Comparison of ENCODE assay signal across 10 mouse cellular contexts in the genomic region with DNA sequence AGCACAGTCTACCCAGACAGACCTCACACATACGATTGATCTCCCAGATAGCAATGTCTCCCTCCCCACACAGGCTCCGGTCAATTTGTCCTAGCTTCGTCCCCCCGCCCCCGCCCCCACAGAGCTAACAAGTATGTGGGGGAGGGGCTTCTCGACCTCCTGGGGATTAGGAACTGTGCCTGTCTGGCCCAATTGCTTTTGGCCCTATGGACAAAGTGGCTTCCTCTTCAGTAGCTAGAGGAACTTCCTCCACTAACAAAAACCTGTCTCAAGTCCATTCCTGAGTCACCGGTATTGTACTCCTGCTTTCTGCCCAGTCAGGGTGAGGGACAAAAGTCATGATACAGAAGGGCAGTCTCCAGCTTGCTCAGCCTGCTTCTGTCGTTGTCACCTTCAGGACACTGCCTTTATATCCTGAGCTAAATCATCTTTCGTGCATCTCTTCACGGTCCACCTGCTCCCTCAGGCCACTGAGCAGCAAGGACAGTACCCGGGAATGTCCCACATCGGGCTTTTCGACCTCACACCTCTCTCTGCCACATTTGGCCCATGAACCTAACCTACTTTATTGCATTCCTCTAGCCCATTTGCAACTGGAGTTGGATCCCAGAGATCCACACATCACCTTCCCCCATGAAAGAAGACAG. TPM values are rescaled to one million over a fixed set of nuclear protein-coding genes. Genes with fewer than 3 reads are reported as not detected.
DNase-seq lines count a peak whose midpoint lies in the region; ATAC-seq lines count a peak whose summit lies in the region.
"Had no signal": no experiment of that assay in that cellular context is flagged by ENCODE, and none has a peak within 500 bp of the region (broad histone marks: within the 10 kb centered on the region; RNA-seq: fewer than 3 reads in every experiment).

No protein-coding gene starts in this region.

- 7% methylated on average over 13 of the region's 13 CpGs for WGBS in hindbrain, embryonic 10.5 days
- 4% methylated on average over 13 of the region's 13 CpGs for WGBS in limb, embryonic 13.5 days
- WGBS in stomach, embryonic 14.5 days, result 9% methylated on average over 13 of the region's 13 CpGs

- peak overlapping the region; percentile 82 for H3K27ac ChIP-seq in hindbrain, embryonic 10.5 days
- no peak overlapping the region for H3K27ac ChIP-seq in limb, embryonic 13.5 days
- H3K27ac ChIP-seq in stomach, embryonic 14.5 days (ENCODE audit: low read length), result no peak overlapping the region

- H3K4me2 ChIP-seq in limb, embryonic 13.5 days (replicated peaks), result peak overlapping the region; percentile 90
- peak overlapping the region; percentile 71; the same call in 1 of the 2 replicates for H3K4me2 ChIP-seq in stomach, embryonic 14.5 days (replicated peaks; ENCODE audit: low read depth, low read length)

- H3K4me1 ChIP-seq in hindbrain, embryonic 10.5 days (replicated peaks), result peaks cover 47% of the 10 kb centered on the region
- peaks cover 29% of the 10 kb centered on the region for H3K4me1 ChIP-seq in limb, embryonic 13.5 days
- peaks cover 21% of the 10 kb centered on the region for H3K4me1 ChIP-seq in stomach, embryonic 14.5 days (ENCODE audit: control insufficient read depth, insufficient read depth, low read length)

- peak overlapping the region; percentile 58 for H3K4me3 ChIP-seq in hindbrain, embryonic 10.5 days
- peak overlapping the region; percentile 47 for H3K4me3 ChIP-seq in limb, embryonic 13.5 days
- H3K4me3 ChIP-seq in stomach, embryonic 14.5 days (ENCODE audit: low read depth, low read length), result no peak overlapping the region

- DNase-seq in kidney, adult 9 months, result peak; percentile 31
- DNase-seq in kidney, adult 18-20 months, result no peak
- DNase-seq in hindbrain, embryonic 10.5 days (ENCODE audit: low spot score), result peak; percentile 25
- DNase-seq in T-cell, adult 2 months (ENCODE audit: low spot score), result no peak
- no peak for DNase-seq in left cerebral cortex, postnatal 14 days (ENCODE audit: low spot score in 2 of 2)
- DNase-seq: cerebellum, adult 11-12 months had no signal

- peaks cover 79% of the 10 kb centered on the region for H3K27me3 ChIP-seq in hindbrain, embryonic 10.5 days (ENCODE audit: insufficient read depth, poor library complexity, severe bottlenecking)
- H3K27me3 ChIP-seq in limb, embryonic 13.5 days, result peaks cover 80% of the 10 kb centered on the region
- peaks cover 16% of the 10 kb centered on the region; the same call in 1 of the 2 replicates for H3K27me3 ChIP-seq in stomach, embryonic 14.5 days (ENCODE audit: control insufficient read depth, insufficient read depth, low read length)

- no peak for ATAC-seq in limb, embryonic 13.5 days (ENCODE audit: low FRiP score, low read depth)
- no peak for ATAC-seq in stomach, embryonic 14.5 days (ENCODE audit: insufficient number of reproducible peaks, insufficient read depth, low FRiP score, low read depth)
- ATAC-seq in erythroid progenitor cell, adult 5-6 weeks (replicated peaks; ENCODE audit: low FRiP score, poor library complexity, severe bottlenecking), result no peak

- intact Hi-C loops in left cerebral cortex, postnatal 14 days (cut with DNase I), result no loop called here

- H3K9ac ChIP-seq in limb, embryonic 13.5 days, result no peak overlapping the region
- no peak overlapping the region for H3K9ac ChIP-seq in stomach, embryonic 14.5 days (replicated peaks; ENCODE audit: low read depth, low read length)

- 0 out of 2 replicates have a peak, but pooled peaks cover 3% of the 10 kb centered on the region for H3K36me3 ChIP-seq in hindbrain, embryonic 10.5 days
- H3K36me3 ChIP-seq in limb, embryonic 13.5 days, result no peaks in the 10 kb centered on the region
- H3K36me3 ChIP-seq in stomach, embryonic 14.5 days (ENCODE audit: control insufficient read depth, insufficient read depth, low read length), result no peaks in the 10 kb centered on the region

- no peaks in the 10 kb centered on the region for H3K9me3 ChIP-seq in hindbrain, embryonic 10.5 days
- no peaks in the 10 kb centered on the region for H3K9me3 ChIP-seq in limb, embryonic 13.5 days
- H3K9me3 ChIP-seq in stomach, embryonic 14.5 days (ENCODE audit: control insufficient read depth, low read depth, low read length), result no peaks in the 10 kb centered on the region

RNA-seq across cellular contexts. Expression of gene Slc22a7, which starts 15.2 kb away (rescaled TPM):
- not detected in 2 replicates for polyA plus RNA-seq in hindbrain, embryonic 10.5 days (2016; fragmentation: Nextera tagmentation; extraction: Ambion mirVana)
- 0.09 TPM in 1 of 2 replicates, not detected in the other for polyA plus RNA-seq in limb, embryonic 13.5 days (2015; fragmentation: Nextera tagmentation; extraction: Ambion mirVana)
- not detected in 2 replicates for polyA plus RNA-seq in stomach, embryonic 14.5 days (2014; fragmentation: Nextera tagmentation; extraction: Ambion mirVana)
- total RNA-seq in erythroid progenitor cell, adult 5-6 weeks (2015; ENCODE audit: low replicate concordance), result not detected in 2 replicates
- total RNA-seq in erythroid progenitor cell, adult 5-6 weeks (2017; ENCODE audit: low replicate concordance), result not detected in 2 replicates
- total RNA-seq in left cerebral cortex, postnatal 14 days (2021), result under 1 TPM; 0.53 to 0.89 TPM
- total RNA-seq: megakaryocyte-erythroid progenitor cell, adult 5-6 weeks had no signal

RNA-seq across cellular contexts. Expression of gene Crip3, which starts 24.7 kb away (rescaled TPM):
- 0.50 and 0.64 TPM in 2 replicates for polyA plus RNA-seq in hindbrain, embryonic 10.5 days (2016; fragmentation: Nextera tagmentation; extraction: Ambion mirVana)
- polyA plus RNA-seq in limb, embryonic 13.5 days (2015; fragmentation: Nextera tagmentation; extraction: Ambion mirVana), result 0.97 and 1.6 TPM in 2 replicates
- 1.3 and 1.7 TPM in 2 replicates for polyA plus RNA-seq in stomach, embryonic 14.5 days (2014; fragmentation: Nextera tagmentation; extraction: Ambion mirVana)
- total RNA-seq in erythroid progenitor cell, adult 5-6 weeks (2015; ENCODE audit: low replicate concordance), result not detected in 2 replicates
- total RNA-seq in erythroid progenitor cell, adult 5-6 weeks (2017; ENCODE audit: low replicate concordance), result not detected in 2 replicates
- total RNA-seq in left cerebral cortex, postnatal 14 days (2021), result 1 to 10 TPM; 3.3 to 5.3 TPM
- total RNA-seq: megakaryocyte-erythroid progenitor cell, adult 5-6 weeks had no signal

RNA-seq across cellular contexts. Expression of gene Ttbk1, which starts 34.0 kb away (rescaled TPM):
- polyA plus RNA-seq in hindbrain, embryonic 10.5 days (2016; fragmentation: Nextera tagmentation; extraction: Ambion mirVana), result 1.4 and 2.1 TPM in 2 replicates
- polyA plus RNA-seq in limb, embryonic 13.5 days (2015; fragmentation: Nextera tagmentation; extraction: Ambion mirVana), result 0.15 and 0.18 TPM in 2 replicates
- 0.25 and 0.27 TPM in 2 replicates for polyA plus RNA-seq in stomach, embryonic 14.5 days (2014; fragmentation: Nextera tagmentation; extraction: Ambion mirVana)
- not detected in 2 replicates for total RNA-seq in erythroid progenitor cell, adult 5-6 weeks (2015; ENCODE audit: low replicate concordance)
- total RNA-seq in erythroid progenitor cell, adult 5-6 weeks (2017; ENCODE audit: low replicate concordance), result not detected in 2 replicates
- 100 to 1,000 TPM; 135 to 142 TPM for total RNA-seq in left cerebral cortex, postnatal 14 days (2021)

RNA-seq across cellular contexts. Expression of gene Dnph1, which starts 43.1 kb away (rescaled TPM):
- 75.2 and 91.2 TPM in 2 replicates for polyA plus RNA-seq in hindbrain, embryonic 10.5 days (2016; fragmentation: Nextera tagmentation; extraction: Ambion mirVana)
- polyA plus RNA-seq in limb, embryonic 13.5 days (2015; fragmentation: Nextera tagmentation; extraction: Ambion mirVana), result 40.4 and 41.7 TPM in 2 replicates
- polyA plus RNA-seq in stomach, embryonic 14.5 days (2014; fragmentation: Nextera tagmentation; extraction: Ambion mirVana), result 56.3 and 65.5 TPM in 2 replicates
- 3.8 and 5.0 TPM in 2 replicates for total RNA-seq in erythroid progenitor cell, adult 5-6 weeks (2015; ENCODE audit: low replicate concordance)
- total RNA-seq in erythroid progenitor cell, adult 5-6 weeks (2017; ENCODE audit: low replicate concordance), result 0.64 and 1.9 TPM in 2 replicates
- 1 to 10 TPM; 5.2 to 5.3 TPM for total RNA-seq in left cerebral cortex, postnatal 14 days (2021)

Comparison
In these comparisons a context has a peak if more than half of its experiments do, and no peak if none do; other contexts are left out.
1. DNase-seq: peak in kidney, adult 9 months (single experiment) and hindbrain, embryonic 10.5 days (single experiment); none in kidney, adult 18-20 months (single experiment), T-cell, adult 2 months (single experiment) and left cerebral cortex, postnatal 14 days (0 of 2).